Mouse (Mus musculus) brain, adult 2 months (tissue): ENCODE measurements around the gene Tmem126b.

Source experiments
- DNase-seq: peaks from one replicate; pipeline ENCODE4 v3.0.0; 2011; ENCODE audit warnings: low read depth, low spot score

Tmem126b gene

DNA sequence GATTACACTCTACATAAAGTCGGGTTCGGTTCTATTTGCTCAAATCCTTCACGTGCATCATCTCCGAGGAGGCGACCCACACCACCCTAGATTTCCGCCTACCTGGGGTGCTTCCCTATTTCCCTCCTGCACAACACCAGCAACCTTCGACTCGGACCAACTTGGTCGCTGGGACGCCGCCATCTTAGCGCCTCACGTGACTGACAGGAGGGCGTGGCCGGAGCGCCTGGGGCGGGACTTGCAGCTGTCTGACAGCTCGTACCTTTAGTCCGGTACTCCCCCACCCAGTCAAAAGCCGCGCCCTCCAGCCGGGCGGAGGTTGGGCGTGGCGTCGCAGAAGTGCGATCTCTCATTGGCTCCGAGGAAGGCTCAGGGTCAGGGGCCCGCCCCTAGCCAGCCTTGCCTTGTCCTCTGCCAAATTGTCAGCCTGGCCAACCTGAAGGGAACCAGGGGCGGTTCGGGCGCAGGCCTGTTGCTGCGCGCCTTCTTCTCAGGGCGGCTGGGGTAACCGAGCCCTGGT, at the start of gene Tmem126b:
Tmem126b (minus strand) TSS at position 209 of the 520 bp plus-strand sequence.
- DNase-seq: peak; percentile 100

DNA sequence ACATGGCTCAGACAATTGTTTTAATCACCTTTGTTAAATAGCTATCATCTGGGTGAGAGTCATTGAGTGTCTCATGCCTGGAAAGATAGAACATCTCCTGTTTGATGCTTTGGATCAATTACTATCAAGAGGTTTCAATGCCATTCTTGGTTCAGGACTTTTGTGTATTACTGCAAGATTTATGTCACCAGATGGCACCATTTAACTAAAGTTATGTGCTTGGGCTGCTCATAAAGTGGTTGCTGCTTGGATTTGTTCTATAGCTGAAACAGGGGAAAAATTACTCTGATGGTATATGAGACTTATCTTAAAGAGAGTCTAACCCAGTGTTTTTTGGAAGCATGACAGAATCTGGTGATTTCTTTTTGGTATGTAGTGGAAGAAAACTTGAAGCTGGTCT, 36.5 kb upstream of the Tmem126b start:
- DNase-seq: peak; percentile 72

DNA sequence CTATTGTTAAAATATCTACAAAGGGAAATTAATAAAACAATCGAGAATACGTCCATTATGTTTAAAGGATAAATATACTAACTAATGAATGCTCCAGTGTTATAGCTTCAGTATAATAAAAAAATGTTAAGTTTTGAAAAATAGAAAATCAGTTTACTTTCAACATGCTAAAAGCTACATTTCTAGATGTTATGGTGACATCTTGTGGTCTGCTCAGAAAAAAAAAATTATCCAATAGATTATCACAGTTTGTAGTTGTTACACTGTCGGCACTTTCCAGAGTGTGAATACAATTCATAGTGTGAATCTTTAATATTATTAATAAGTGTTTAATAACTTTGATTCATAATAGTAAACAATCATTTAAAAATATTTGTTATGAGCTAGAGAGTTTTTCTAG, 32.3 kb upstream of the Tmem126b start:
- DNase-seq: no peak

DNA sequence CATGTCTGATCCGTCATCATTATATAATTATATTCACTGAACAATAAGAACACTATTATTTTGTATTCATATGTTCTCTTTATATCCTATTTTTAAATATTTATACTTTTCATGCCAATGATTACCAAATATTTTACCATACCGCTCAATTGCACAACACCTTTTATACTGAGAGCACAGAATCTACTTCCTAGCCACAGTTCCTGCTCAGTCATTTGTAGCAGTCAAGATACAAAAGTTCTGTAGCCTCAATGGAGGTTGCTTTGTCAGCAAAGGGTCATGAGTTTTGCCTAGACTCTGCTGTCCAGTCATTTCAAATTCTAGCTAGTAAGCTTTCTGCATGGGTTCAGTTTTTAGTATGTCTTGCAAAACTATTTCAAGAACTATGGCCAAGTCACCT, 6.8 kb upstream of the Tmem126b start:
- no peak for DNase-seq

DNA sequence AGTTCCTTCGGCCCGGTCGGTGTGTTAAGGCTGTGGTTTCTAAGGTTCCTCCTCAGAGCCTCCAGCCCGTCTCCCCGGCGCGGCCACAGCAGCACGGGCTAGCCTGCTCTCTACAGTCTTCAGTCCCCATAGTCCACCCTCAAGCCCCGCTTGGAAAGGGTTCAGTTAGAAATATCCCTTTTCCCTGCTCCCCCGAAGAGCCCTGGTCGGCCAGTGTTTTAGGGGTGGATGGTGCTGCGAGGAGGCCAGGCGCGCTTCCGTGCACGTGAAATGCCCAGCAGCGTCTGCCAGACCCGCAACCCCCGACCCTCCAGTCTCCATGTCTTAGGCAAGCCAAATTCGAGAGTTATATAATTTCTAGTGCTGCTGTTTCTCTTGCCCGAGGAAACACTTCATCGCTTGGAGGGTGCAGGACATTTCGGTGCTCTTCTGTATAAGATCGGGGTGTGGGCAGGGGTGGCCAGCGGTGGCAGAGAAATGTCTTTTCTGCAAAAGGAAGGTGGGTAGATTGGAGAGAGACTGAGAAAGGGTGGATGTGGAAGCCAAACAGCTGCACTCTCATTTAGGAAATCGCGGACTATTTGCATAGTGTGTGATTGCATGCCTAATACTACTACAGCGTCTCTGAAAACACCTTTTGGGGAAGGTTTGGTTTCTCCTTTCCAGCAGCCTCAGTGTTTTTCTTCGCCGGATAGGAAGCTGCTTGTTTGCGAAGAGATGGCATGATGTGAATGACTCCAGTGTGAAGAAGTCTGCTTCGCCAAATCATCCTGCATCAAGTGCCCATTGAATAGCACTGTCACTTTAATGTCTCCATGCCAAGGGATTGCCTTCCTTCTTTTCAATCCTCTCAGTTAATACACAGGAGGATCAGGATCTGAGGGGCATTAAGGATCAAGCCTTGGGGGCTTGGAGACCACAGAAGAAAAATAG, 778 bp upstream of the Tmem126b start, which contains the start of gene Dlg2:
Dlg2 (plus strand) TSS at position 360 of the 933 bp plus-strand sequence.
- DNase-seq: peak; percentile 77

DNA sequence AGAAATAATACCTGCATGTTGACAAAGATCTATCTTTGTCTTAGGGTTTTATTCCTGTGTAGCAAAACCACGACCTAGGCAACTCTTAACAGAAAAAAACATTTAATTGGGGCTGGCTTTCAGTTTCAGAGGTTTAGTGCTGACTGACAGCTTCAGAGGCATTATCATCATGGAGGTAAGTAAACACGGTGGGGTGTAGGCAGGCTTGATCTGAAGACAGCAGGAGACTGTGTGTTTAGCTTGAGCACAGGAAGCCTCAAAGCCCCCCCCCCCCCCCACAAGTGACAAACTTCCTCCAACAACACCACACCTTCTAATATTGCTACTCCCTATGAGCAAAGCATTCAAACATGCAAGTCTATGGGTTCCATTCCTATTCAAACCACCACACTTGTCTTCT, 2.3 kb downstream of the Tmem126b start:
- DNase-seq: no peak

DNA sequence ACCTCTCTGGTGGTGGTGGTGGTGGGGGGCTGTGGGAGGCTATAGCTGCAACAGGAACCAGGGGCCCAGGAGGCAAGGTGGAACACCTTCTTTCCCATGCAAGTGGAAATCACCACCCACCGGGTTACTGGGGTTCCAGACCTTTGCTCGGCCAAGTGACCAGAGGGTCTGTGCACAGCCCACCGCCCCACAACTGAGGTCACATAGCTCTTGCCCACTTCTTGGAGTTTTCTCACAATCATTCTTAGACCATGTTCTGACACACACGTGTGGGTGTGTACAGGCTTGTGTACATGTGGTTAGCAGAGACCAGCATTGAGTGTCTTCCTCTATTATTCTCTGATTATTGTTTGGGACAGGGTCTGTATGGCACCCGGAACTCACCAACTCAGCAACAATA, 14.4 kb downstream of the Tmem126b start:
- DNase-seq: no peak

DNA sequence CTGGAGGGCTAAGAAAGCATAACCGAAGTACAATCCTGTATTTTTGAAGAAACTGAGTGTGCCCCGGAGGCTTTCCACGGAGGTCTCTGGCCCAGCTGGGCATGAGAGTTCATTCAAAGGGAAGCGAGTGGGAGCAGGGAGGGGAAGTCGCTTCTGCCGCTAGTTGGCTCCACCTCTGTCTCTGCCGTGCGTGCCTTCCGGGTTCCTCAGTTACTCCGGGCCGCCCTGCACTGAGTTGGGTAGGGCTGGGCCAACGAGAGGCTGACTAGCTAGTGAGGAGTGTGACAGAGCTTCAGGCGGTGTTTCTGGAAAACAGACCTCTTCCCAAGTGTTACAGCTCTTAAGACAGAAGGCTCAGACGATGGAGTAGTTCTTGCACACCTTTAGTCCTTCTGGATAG, 14.9 kb downstream of the Tmem126b start:
- peak; percentile 37 for DNase-seq

DNA sequence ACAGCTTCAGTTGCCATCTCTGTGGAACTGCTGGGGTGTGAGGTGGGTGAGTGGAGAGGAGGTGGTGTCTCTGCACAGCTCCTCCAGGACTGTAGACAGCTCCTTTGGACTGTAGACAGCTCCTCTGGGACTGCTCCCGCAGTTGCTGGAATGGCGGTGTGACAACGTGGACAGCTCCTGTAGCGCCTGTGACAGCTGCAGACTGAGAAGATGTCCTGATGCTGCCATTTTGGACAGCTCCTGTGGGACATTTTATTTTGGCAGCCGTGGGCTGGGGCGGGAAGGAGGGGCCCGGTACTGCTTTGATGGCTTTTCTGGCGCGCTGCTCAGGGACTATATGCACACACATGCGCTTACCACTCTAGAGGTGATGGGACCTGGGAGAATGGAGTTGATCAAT, 15.5 kb downstream of the Tmem126b start:
- DNase-seq: no peak

DNA sequence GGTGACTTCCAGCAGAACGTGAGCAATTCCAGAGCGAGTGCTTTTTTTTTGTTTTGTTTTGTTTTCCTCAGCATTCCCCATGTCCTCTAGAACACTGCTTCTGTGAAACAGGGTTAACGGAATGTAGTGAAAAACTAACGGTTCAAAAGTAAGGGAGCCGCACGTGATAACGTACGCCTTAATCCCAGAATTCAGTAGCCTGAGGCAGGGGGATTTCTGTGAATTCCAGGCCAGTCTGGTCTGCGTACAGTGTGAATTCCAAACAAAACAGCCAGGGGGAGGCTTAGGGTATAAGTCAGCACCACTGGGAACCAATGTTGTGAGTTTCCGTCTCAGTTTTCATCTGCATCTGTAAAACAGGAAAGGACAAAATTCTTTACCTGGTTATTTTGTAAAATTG, 18.3 kb downstream of the Tmem126b start:
- peak; percentile 43 for DNase-seq

DNA sequence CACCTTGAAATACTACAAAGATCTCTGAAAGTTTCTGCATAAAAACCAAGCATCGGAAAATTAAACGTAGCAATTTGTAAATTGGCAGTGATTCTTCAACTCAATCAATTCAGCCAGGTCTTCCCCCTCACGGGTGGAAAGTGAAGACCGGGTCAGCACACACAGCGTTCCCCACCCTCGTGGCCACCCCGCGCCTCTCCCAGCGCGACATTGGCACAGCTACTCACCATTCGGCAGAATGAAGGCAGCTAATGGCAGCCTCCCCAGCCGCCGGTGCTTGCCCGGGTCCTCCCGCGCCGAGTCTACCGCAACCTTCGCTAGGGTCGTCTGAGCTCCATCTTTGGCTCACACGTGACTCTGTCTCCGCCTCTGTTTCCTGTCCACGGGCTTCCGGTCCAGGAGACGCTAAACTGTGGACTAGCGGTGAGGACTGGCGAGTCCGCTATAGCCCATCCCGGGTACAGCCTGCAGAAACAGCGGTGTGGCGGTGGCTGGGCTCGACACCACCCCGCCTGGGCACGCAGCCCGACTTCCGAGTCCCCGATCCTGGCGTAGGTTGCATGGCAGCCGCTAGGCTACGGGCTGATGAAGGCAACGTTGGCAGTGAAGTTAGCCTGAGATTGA, 18.8 kb downstream of the Tmem126b start, which contains the start of gene Tmem126a:
Tmem126a (minus strand) TSS at position 385 of the 624 bp plus-strand sequence.
- peak; percentile 96 for DNase-seq

DNA sequence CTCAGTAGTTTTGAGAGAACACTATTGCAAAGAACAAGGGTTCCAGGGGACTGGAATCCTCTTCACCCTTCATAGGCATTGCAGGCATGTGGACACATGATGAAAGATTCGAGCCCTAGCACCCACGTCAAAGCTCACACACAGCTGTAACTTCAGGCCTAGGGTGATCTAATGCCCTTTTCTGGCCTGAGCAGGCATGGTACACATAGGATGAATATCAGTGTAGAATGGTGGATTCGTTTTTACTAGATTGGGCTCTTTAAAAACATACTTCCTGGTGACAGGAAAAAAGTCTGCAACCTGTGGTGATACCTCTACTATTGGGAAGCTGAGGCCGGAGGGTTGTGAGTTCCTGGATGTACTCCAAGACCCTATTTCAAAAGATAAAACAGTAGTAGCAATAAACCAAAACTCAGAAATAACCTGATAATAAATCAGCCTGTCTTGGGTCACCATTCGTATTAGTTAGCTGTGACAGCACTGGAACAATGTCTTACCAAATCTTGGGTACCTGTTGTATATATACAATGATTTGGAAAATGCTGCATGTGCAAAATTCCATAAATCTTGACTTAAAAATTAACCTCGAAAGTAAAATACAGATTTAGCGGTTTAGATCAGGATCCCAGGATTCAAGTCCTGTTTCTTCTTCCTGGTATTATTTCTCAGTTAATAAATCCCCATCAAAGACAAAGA, 19.5 kb downstream of the Tmem126b start:
- DNase-seq: no peak

DNA sequence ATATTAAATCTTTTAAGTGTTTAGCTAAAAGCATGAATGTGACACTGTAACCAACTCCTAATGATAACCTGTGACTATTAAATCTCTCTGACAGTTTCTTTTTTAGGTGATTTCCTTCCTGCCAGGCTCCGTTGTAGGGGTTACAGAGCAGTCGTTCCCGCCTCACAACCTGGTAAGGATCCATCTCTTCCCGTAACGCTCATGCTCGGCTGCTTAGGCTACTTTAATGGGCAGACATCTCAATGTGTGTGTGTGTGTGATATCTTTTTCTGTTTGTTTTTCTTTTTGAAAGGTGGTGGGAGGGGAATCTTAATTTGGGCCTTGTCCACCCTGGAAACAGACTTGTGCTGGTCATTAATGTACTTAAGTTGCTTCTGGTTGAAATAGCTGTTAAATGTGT, 31.6 kb downstream of the Tmem126b start:
- peak; percentile 31 for DNase-seq

DNA sequence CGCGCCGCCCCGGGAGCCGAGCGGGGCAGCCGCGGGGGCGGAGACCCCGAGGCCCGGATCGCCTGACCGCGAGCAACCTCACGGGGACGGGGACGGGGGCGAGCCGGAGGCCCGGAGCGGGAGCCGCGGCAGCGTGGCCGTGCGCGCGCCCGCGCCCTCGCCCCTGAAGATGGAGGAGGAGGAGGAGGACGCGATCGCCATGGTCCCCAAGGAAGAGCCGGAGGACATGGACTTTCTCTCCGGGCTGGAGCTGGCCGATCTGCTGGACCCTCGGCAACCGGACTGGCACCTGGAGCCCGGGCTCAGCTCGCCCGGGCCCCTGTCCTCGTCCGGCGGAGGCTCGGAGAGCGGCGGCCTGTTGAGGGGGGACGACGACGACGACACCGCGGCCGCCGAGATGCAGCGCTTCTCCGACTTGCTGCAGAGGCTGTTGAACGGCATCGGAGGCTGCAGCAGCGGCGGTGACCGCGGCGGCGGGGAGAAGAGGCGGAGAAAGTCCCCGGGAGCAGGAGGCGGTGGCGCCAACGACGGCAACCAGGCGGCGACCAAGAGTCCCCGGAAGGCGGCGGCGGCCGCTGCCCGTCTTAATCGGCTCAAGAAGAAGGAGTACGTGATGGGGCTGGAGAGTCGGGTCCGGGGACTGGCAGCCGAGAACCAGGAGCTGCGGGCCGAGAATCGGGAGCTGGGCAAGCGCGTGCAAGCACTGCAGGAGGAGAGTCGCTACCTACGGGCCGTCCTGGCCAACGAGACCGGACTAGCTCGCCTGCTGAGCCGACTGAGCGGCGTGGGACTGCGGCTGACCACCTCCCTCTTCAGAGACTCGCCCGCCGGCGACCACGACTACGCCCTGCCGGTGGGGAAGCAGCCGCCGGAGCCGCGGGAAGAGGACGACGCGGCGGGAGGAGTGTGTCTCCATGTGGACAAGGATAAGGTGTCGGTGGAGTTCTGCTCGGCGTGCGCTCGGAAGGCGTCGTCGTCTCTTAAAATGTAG, 32.4 kb downstream of the Tmem126b start:
- DNase-seq: peak; percentile 79

DNA sequence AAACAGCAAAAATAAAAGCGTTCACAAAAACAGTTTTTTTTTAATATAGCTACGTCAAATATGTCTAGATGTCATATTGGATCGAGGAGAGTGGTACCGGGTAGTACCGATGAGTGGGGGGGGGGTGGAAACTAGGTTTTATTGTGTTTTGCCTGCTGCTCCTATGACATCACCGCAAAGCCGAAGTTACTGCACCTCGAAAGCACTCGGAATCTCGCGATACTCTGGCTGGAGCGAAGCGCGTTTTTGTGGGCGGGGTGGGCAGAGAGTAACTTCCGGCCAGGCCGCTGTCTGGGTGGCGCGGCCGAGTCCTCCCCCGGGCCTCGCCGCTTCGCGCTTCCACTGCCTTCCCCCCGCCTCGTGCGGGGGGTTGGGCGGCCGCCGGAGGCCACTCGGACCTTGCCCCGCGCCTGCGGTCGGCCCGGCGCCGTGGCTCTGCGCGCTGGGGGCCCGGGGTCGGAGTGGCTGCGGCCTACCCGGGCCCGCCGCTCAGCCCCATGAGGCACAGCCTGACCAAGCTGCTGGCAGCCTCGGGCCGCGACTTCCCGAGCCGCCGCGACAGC, 33.2 kb downstream of the Tmem126b start, which contains the start of gene Crebzf:
Crebzf (plus strand) TSS at position 212 of the 563 bp plus-strand sequence.
- DNase-seq: peak; percentile 99

DNA sequence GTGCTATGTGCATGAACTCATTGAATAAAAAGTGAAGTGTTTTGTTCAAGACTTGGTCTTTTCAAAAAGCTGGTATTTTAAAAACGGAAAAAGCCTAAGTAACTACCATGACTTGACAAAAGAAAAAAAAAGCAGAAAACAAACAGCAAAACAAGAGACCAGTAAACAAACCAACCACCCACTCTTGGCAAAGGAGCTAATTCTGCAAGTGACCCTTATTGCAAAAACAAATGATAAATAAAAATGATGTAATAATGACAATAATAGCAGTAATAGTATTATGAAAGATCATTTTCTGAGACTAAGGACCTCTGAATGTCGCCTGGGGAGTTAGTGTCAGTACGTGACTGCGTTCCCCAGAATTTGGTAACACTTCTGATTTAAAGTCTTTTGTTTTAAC, 33.7 kb downstream of the Tmem126b start:
- DNase-seq: no peak

DNA sequence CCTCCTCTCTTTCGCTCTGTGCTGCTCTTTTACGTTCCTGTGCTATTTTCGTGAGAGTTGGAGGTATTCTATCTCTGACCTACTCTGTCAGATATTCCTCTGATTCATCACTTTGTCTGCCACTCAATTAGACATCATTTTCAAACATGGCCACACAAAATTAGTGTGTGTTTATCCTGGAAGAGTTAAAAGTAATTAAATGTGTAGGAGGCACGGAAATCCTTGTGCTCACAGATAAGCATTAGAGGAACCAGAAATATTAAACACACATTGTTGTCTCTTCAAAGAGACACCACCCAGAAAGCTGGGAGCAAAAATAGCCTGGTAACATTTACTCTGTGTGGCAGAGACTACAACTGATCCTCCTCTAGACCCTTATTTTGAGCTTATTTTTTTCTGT, 35.8 kb downstream of the Tmem126b start:
- DNase-seq: no peak

DNA sequence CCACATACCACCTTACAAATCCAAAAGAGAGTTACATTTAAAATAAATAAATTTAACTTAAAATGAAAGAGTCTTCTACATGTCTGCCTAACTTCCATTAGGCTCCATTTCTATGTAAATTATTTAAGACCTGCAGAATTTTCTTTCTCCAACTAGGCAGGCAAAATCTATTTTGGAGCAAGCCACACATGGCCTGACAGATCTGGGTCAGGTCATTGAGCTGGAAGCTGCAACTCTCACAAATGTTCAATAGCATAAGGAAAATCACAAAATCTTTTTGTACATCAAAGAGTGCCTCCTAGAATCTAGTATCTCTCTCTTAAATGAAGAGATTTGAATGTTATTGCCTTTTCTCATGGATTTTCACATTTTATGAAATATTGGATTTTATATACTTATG, 43.6 kb downstream of the Tmem126b start:
- DNase-seq: peak; percentile 63

DNA sequence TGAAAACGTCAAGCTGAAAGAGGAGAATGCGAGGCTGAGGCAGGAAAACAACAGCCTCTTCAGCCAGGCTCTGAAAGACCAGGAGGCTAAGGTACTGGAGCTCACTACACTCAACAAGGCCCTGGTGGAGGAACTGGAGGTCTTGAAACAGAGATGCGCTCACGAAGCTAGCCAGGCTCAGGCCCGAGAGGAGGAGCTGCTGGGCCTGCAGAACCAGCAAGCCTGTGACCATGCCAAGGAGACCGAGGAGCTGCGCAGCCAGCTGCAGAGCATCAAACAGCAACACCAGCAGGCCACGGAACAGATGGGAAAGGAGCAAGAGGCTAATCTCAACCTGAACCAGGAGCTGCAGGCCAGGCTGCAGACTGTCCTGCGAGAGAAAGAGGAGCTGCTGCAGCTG, 48.8 kb downstream of the Tmem126b start:
- peak; percentile 18 for DNase-seq
